Mouse (Mus musculus) erythroid progenitor cell, adult 5-6 weeks (primary cell): ENCODE results near the gene Fkbp2. TPM values are rescaled to one million over a fixed set of nuclear protein-coding genes. Genes with fewer than 3 reads are reported as not detected.

ENCODE experiments used
- ATAC-seq: replicated peaks from 2 replicates; pipeline ENCODE4 v1.8.0; 2016; ENCODE audit warnings: moderate number of reproducible peaks, mild to moderate bottlenecking, moderate TSS enrichment, inconsistent platforms; ENCODE audit not compliant: poor library complexity, low FRiP score, severe bottlenecking
- total RNA-seq, 2 experiments: library from RNA; stranded (forward) in 1 of 2; stranded (reverse) in 1 of 2; fragments of 150-400 nt in 1 of 2; fragments of 186-747, 209-891 nt in 1 of 2; gene quantifications; 2 replicates each; pipeline versions ENCODE4 v1.2.3 to v1.2.4; 2015 to 2017; ENCODE audit warnings: low replicate concordance in 2 of 2

Fkbp2 gene
- total RNA-seq (2015; ENCODE audit: low replicate concordance), result 38.1 and 93.3 TPM in 2 replicates
- 31.0 and 34.9 TPM in 2 replicates for total RNA-seq (2017; ENCODE audit: low replicate concordance)

DNA sequence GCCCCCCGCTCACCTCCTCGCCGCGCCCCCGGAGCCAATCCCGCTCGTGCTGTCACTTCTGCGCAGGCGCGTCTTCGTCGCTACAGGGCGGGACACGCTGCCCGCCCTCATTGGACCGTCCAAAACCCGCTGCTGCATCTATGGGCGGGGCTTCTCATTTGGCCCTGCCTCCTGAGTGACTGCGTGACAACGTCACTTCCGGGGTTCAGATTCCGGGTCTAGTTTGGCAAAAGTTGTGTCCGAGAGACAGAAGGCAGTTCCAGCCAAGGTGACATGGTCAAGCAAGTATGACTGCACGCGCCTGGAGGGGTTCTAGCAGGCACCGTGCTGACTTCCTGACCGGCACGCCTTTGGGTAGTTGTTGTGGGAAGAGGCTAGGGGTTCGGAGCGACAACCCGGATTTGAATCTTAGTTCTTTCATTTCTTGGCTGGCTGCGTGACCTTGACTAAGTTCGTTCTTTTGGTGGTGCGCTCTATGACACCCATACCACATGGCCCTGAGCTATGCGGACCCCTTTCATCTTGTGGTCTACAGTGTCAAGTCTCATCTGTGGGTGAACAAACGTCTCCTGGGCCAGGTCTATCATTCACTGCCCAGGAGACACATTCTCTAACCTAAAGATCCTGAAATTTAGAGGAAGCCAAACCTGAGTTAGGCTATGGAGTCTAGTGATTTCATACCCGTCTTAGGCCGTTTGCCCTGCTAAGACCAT is at the start of gene Fkbp2:
Gene Fkbp2 (minus strand): TSS at position 121 of the 713 bp plus-strand sequence.
- peak; percentile 80 for ATAC-seq

DNA sequence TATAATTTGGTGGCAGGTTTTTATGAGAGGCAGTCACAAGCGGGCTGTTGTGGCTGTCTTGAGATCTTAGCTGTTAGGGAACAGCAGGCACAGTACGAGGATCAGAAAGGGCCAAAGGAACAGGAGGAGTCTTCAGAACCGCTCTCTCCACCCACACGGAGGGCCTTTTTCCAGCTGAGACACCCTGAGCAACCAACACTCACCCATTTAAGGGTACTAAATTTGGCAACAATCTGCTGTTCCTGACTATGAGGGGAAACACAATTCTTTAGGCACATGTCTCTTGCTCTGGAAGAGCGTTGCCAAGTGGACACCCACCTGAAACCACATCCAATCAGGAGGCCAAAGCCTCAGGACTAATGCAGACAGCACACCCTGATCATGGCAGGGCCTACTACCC is 49.2 kb upstream of the Fkbp2 start:
- no peak for ATAC-seq

DNA sequence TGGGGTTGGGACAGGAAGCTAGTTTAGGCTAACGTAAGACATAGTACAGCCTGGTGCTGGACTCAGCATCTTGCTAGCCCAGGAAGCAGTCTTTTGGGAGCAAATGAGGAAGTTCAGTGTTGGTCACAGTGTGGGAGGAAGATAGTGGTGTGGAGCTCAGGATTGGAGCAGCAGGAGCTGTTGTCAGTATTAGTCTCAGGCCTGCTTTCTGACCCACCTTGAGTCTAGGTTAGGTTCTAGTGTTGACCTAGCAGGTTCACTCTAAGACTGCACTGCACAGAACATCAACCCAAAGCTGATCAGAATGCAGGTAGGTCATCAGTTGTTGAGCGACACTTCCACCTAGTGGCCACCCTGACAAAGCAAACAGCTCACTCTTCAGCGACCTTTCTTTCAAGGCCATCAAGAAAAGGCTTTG is 39.9 kb upstream of the Fkbp2 start:
- ATAC-seq, result peak; percentile 59; the same call in 1 of the 2 replicates

DNA sequence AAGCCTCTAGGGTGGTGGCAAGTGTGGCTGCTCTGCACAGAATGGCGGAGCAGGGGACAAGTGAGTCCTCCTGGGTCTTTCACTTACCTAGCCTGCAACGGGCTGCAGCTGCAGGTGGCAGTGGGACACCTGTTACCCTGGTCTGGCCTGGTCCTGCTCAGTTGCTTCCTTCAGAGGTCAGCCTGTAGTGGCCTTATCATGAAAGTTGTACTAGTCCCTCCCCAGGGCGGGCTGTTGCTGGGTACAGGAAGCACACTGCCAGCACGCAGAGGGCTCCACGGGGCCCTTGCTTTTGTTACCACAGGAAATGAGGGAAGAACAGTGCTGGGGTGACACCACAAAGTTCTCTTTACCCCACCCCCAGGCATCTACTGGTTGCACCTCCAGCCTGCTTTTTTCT is 38.9 kb upstream of the Fkbp2 start, which contains the start of gene Fermt3:
Gene Fermt3 (minus strand): TSS at position 279 of the 400 bp plus-strand sequence.
- peak; percentile 83 for ATAC-seq

DNA sequence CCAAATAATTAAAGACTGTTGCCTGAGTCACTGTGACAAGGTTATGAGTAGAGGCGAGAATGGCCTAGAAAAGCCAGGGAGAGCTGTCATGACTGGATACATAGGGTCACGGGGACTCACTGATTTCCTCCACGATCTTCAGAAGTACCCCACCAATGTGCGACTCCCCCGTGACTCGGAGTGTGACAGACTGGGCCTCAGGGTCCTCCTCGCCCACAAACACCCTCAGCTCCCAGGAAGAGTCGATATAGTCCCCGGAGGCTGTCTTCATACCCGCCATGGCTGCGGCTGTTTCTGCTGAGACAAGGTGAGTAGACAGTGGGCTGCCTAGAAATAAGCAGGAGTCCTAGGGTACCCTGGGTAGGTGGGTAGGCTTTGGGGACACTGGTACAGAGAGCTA is 38.2 kb upstream of the Fkbp2 start:
- peak; percentile 26 for ATAC-seq

DNA sequence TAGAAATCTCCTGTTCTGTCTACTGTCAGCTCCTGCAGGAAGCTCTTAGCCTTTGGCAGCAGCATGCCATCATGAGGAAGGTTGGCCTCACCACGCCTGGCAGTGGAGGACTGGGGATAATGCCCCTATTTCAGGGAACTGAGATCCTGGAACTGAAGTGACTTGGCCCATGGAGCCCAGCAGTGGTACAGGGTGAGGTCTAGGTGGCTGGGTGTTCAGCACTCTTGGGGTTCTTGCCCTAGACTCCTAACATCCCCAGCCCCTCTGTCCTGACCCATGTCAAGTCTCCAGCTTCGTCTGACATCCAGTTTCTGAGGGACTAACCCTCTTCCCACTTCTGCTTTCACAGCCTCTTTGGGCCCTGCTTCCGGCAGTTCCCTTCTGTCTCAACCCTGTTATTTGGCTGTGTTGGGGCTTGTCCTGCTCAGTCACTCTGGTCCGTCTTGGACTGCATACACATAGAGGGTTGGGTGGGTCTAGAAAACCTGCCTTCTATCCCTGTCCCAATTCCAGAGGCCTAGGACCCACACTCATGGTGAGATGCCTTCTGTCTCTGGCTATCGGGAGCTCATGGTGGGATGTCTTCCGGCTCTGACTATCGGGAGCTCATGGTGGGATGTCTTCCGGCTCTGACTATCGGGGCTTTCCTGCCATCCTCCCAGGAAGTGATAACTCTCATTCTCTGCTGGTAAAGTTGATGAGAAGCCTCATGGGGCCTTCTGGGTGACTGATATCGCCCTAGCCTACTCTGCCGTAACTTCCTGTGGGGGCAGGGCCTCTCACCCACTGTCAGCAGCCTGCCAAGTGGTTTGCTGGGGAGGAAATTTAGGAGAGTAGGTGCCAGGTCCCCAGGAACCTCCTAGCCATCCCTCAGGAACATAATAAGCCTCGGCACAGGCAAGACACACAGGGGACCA is 37.5 kb upstream of the Fkbp2 start:
- peak; percentile 84 for ATAC-seq

DNA sequence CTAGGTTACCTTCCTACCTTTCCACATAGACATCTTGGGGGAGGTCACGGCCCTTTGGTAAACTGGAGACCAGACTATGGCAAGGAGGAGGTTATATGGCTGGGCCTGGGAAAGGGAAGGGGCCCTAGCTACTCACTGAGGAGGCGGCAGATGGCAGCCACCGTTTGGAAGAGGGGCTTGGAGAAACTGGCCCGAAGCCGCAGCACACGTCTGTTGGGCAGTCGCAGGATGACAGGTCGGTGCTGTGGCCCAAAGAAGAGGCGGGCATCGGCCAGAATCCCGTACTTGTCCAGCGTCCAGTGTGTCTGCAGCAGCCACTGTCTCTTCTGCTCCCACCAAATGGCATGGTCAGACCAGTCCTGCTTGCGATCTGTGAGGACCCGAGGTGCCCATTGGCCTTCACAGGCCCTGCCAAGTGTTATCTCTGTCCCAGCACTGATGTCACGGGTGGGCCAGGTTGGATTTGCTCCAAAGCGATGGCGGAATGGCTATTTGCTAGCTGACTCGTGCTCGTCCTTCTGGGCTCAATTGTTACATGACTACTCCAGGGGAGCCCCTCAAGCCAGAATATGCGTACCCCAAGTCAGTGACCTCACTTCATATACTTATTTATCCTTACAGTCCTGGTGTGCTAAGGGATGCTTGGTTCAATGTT is 34.3 kb upstream of the Fkbp2 start:
- ATAC-seq, result no peak

DNA sequence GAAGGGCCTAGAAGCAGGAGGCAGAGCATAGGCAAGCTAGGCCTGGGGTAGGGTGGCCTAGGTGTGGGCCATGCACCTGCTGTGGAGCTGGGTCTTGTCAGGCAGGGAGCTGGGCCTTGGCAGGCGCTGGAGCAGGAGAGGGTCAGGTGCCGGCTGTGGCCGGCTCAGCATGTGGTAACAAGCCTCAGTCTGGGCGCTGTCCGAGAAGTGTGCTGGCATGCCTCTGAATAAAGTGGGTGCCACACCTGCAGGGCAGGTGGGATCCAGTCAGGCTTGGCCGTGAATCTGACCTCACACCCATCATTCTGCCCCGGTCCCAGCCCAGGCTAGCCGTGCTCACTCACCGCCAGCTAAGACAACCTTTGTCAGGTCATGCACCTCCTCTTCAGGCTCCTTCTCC is 33.7 kb upstream of the Fkbp2 start:
- ATAC-seq, result no peak

DNA sequence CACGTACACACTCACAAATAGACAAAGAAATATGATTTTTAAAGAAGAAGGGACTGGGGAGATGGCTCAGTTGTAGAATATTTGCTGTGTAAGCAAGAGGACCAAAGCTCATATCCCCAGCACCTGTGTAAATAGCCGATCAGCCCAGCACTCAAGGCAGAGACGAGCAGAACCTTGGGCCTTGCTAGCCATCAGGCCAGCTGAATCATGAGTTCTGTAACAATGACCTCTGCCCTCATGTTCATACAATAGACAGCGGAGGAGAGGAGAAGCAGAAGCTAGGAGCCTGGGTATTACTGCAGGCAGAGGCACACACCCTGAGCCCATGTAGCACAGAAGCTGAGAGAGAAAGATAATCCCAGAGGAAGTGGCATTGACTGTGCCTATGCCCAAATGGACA is 32.1 kb upstream of the Fkbp2 start:
- ATAC-seq, result no peak

DNA sequence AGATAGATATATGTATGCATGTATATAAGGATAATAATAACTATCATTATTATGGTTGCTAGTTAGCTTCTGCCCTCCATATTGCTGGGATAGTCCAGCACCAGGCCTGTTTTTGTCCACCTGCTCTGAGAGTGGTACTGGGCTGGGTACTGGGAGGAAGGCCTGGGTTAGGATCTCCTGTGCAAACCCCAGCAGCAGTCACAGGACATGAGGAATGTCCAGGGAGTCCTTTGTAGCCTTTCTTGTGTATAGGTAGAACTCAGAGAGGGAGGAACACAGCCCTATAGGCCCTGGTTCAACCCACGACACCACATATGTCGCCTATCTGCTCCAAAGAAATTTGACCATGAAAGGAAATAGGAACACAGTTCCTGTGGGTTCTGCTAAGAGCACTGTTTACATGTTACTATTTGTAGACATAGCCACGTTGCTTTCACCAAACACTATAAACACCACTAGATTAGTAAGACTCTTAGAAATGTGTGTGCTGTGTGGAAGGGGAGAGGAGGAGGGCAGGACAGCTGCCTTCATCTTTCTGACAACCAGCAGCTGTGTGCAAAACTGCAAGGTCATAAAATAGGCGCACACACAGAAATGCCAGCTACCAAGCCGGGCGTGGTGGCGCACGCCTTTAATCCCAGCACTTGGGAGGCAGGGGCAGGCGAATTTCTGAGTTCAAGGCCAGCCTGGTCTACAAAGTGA is 26.7 kb upstream of the Fkbp2 start:
- ATAC-seq, result no peak

DNA sequence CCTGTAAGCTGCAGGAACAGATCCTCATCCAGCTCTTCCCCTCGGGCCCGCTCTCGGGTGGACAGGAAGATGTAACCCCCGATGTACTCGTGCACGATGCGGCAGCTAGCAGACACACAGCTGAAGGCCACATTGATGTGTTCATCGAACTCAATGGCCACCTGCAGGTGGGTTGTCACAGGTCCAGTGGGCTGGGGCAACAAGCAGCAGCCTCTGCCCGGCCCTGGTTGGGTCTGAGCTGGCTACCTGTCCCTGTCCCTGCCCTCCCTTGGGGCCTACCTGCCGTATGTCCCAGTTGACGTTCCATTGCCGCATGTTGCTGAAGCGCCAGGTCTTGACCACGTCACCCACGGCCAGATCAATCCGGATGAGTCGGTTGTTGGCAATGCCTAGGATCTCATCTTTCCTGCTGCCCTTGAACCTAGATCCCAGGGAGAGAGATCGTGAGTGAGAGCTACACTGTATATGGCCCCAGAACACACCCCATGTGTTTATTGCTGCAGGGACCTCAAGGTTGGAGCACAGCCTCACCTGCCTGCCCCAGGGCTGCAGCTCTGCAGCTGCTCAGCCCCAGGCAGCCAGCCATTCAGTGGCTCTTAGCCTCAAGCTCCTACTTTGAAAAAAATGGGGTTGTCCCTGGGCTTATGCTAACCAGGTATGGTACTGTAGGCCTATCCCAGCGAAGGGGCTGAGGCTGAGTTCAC is 19.2 kb upstream of the Fkbp2 start:
- no peak for ATAC-seq

DNA sequence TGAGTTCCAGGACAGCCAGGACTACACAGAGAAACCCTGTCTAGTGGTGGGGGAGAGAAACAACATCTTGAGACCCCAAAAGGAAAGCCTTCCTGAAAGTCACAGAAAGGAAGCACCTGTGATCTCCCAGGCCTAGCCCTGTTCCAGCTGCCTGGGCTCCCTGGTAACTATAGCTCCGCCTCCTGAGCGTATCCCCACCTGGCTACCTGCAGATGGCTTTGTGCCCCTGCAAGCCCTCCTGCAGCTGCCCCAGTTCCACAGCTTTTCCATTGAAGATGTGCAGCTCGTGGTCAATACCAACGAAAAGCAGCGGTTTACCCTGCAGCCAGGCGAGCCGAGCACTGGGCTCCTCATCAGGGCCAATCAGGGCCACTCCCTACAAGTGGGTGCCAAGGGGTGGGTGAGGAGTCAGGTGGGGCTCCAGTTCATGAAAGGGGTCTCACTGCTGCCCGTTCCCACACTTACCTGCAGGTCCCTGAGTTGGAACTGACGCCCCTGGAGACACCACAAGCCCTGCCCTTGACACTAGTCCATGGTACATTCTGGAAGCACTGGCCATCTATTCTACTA is 17.5 kb upstream of the Fkbp2 start:
- no peak for ATAC-seq

DNA sequence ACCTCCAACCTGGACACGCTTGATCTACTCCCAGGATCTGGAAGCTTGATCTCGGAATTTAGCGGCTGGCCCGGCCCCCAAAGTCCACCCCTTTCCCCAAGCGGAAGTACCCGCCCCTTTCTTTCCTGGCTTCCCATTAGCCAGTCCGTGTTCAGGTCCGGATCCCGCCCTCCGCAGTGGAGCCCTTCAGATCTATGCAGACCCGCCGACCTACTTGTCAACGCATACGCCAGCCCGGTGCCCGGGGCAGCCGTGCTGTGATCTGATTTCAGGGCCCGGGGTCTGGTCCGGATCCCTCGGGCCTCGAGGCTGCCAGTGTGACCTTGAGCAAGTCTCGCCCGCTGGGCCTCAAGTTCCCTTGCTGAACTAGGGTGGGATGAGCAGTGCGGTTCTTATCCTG is 15.7 kb upstream of the Fkbp2 start, which contains the start of the genes Nudt22 and Trpt1:
Gene Nudt22 (minus strand): TSS at position 112 of the 400 bp plus-strand sequence.
Gene Trpt1 (plus strand): TSS at position 126 of the 400 bp plus-strand sequence.
- peak; percentile 75 for ATAC-seq

DNA sequence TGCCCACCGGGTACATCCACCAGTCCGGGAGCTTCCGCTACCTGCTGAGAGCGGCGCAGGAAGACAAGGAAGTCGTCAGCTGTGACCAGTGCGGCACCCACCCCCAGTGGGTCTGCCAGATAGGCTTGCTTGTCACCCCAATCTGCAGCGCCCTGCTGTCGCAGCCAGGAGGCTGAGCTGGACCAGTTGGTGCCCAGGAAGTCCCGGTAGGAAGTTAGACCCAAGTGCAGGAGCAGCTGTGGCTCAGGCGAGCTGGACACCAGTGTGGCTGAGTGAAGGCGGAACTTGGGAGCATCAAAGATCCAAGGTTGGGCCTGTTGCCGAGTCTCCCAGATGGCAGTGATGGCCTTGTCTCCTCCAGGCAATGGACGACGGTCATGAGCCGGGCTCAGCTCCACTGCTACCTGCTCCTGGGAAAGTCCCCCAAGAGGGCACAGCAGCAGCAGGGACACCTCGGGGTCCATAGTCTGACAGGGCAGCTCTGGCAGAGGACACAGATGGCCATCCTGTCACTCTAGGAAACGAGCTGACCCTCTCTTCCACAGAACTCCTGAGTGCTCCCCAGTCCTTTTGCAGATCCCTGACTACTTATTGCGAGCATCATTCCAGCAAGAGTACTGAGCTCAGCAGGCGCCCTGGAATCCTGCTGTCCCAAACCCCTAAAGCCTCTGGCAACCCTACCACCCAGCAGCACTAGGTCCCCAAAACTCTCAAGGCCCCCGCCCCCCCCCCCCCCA is 15.1 kb upstream of the Fkbp2 start:
- no peak for ATAC-seq

DNA sequence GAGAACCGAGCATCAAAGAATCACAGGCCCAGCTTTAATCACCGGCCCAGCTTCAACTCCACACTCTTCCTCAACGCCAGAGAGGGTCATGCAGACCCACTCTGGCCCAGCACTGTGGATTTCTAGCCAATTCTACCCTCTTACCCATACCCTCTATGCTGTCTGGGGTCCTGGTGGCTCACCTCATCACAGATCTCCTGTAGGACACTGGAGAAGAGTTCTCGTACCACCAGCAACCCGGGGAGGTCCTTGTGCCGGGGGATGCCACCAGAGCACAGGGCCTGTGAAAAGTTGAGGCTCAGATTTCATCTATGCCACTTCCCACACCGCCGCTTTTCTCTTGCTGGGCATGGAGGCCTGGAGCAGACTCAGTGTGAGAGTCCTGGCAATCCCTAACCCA is 14.2 kb upstream of the Fkbp2 start:
- no peak for ATAC-seq

DNA sequence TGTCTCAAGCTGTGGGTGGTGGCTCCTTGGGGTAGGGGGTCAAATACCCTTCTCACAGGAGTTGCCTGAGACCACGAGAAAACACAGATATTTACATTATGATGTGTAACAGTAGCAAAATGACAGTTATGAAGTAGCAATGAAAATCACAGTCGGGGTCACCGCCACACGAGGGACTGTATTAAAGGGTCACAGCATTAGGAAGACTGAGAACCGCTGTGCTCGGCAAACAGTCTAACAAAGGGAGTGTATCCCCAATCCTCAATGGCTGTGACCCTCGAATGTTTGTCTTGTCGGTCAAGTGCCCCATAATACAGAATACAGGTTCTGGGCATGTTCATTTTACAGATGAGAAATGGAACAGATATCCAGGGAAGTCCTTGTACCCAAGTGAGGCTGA is 13.7 kb upstream of the Fkbp2 start:
- ATAC-seq, result no peak

DNA sequence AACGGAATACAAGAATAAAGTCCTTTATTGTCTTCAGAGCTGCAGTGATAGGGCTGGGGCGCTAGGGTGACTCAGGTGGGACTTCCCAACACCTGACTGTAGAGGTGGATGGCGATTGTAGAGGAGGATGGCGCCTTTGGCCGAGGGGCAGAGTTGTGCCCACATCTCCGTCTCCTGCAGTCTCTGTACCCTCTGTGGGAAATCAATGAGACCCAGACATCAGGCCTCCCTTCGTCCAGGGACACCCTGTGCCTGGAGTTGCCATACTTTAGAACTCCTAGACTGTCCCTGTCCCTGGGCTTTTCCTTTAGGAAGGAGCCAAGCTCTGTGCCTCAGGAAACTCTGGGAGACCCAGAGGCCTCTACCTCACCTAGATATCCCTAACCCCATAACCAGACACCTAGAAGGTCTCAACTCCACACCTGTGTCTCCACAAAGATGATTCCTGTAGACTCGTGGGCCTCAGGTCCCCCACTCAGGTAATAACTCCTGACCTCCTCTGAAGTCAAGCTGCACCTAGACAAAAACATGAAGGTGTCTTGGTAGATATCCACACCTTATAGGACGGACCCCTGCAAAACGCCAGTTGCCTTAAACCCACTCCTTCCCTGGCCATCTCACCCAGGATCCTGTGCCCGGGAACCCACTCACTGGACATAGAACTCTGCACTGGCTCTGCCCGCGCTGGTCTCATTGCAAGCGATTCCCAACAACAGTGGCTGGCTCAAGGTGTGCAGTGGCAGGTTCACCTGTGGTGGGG is 12.9 kb upstream of the Fkbp2 start:
- ATAC-seq, result 0 out of 2 replicates have a peak, but pooled peaks have one; percentile 7
